ENCODE assay signal across 17 mouse cellular contexts in genomic region chr8:122228792-122229575, GRCm38 (mm10). TPM values are rescaled to one million over a fixed set of nuclear protein-coding genes. Genes with fewer than 3 reads are reported as not detected.
DNase-seq lines count a peak whose midpoint lies in the region; ATAC-seq lines count a peak whose summit lies in the region.
"Had no signal": no experiment of that assay in that cellular context is flagged by ENCODE, and none has a peak within 500 bp of the region (broad histone marks: within the 10 kb centered on the region; RNA-seq: fewer than 3 reads in every experiment).

No protein-coding gene starts in this region.

- H3K4me1 ChIP-seq in embryonic facial prominence, embryonic 11.5 days (ENCODE audit: control insufficient read depth, insufficient read depth, low read length), result peaks cover 2% of the 10 kb centered on the region; the same call in 1 of the 2 replicates
- H3K4me1 ChIP-seq in embryonic facial prominence, embryonic 10.5 days, result peaks cover 58% of the 10 kb centered on the region
- no peaks in the 10 kb centered on the region for H3K4me1 ChIP-seq in neural tube, embryonic 14.5 days (ENCODE audit: control insufficient read depth, insufficient read depth, low read length)

- H3K27me3 ChIP-seq in embryonic facial prominence, embryonic 11.5 days (ENCODE audit: control insufficient read depth, insufficient read depth, low read length), result peaks cover 24% of the 10 kb centered on the region
- H3K27me3 ChIP-seq in embryonic facial prominence, embryonic 10.5 days (replicated peaks; ENCODE audit: low read depth, poor library complexity, severe bottlenecking), result peaks cover 82% of the 10 kb centered on the region
- H3K27me3 ChIP-seq in neural tube, embryonic 14.5 days (ENCODE audit: control insufficient read depth, insufficient read depth, low read length), result peaks cover 20% of the 10 kb centered on the region

- H3K4me2 ChIP-seq in embryonic facial prominence, embryonic 11.5 days (ENCODE audit: low read depth, low read length), result no peak overlapping the region
- H3K4me2 ChIP-seq in neural tube, embryonic 14.5 days (ENCODE audit: low read depth, low read length), result 0 out of 2 replicates have a peak overlapping the region, but pooled peaks have one; percentile 89

- no peak overlapping the region for H3K9ac ChIP-seq in embryonic facial prominence, embryonic 11.5 days (replicated peaks; ENCODE audit: low read length)
- no peak overlapping the region for H3K9ac ChIP-seq in neural tube, embryonic 14.5 days (replicated peaks; ENCODE audit: low read depth, low read length)

- no peaks in the 10 kb centered on the region for H3K36me3 ChIP-seq in embryonic facial prominence, embryonic 11.5 days (replicated peaks; ENCODE audit: control insufficient read depth, insufficient read depth, low read depth, low read length)
- H3K36me3 ChIP-seq in embryonic facial prominence, embryonic 10.5 days (replicated peaks), result no peaks in the 10 kb centered on the region
- H3K36me3 ChIP-seq in neural tube, embryonic 14.5 days (ENCODE audit: control insufficient read depth, insufficient read depth, low read length), result no peaks in the 10 kb centered on the region
- H3K36me3 ChIP-seq: forebrain, embryonic 15.5 days; heart, embryonic 13.5 days; kidney, embryonic 15.5 days; midbrain, embryonic 10.5 days; neural tube, embryonic 12.5 days had no signal

- DNase-seq in embryonic facial prominence, embryonic 11.5 days (ENCODE audit: low spot score), result peak; percentile 16
- DNase-seq in embryonic facial prominence, embryonic 10.5 days (ENCODE audit: low spot score), result no peak
- DNase-seq in neural tube, embryonic 10.5 days (ENCODE audit: extremely low spot score, low spot score), result no peak
- DNase-seq in adrenal gland, postnatal 36 days, result peak; percentile 50
- DNase-seq in kidney, postnatal 36 days, result no peak
- no peak for DNase-seq in lung, postnatal 36 days
- no peak for DNase-seq in lung, adult 18-20 months
- DNase-seq: cerebellum, adult 11-12 months; thymus, postnatal 14 days had no signal

- 39% methylated on average over 11 of the region's 11 CpGs for WGBS in embryonic facial prominence, embryonic 11.5 days
- 37% methylated on average over 11 of the region's 11 CpGs for WGBS in embryonic facial prominence, embryonic 10.5 days
- 44% methylated on average over 11 of the region's 11 CpGs for WGBS in neural tube, embryonic 14.5 days

- no peak overlapping the region for H3K4me3 ChIP-seq in embryonic facial prominence, embryonic 11.5 days (ENCODE audit: low read depth, low read length)
- no peak overlapping the region for H3K4me3 ChIP-seq in embryonic facial prominence, embryonic 10.5 days
- H3K4me3 ChIP-seq in neural tube, embryonic 14.5 days (ENCODE audit: low read depth, low read length), result no peak overlapping the region
- H3K4me3 ChIP-seq: erythroblast, embryonic 14.5 days had no signal

- ATAC-seq in embryonic facial prominence, embryonic 11.5 days (replicated peaks; ENCODE audit: insufficient number of reproducible peaks, low FRiP score, low TSS enrichment, low read depth), result no peak
- ATAC-seq in neural tube, embryonic 14.5 days (ENCODE audit: low read depth), result no peak
- ATAC-seq: forebrain, embryonic 15.5 days; intestine, postnatal 0 days had no signal

- H3K27ac ChIP-seq in embryonic facial prominence, embryonic 11.5 days (replicated peaks; ENCODE audit: low read depth, low read length), result no peak overlapping the region
- no peak overlapping the region for H3K27ac ChIP-seq in embryonic facial prominence, embryonic 10.5 days (replicated peaks)
- no peak overlapping the region for H3K27ac ChIP-seq in neural tube, embryonic 14.5 days (ENCODE audit: low read depth, low read length)
- H3K27ac ChIP-seq: forebrain, embryonic 15.5 days; heart, embryonic 13.5 days; kidney, embryonic 15.5 days; midbrain, embryonic 10.5 days; neural tube, embryonic 12.5 days had no signal

- no peaks in the 10 kb centered on the region for H3K9me3 ChIP-seq in embryonic facial prominence, embryonic 11.5 days (replicated peaks; ENCODE audit: control insufficient read depth, low read length)
- no peaks in the 10 kb centered on the region for H3K9me3 ChIP-seq in embryonic facial prominence, embryonic 10.5 days
- no peaks in the 10 kb centered on the region for H3K9me3 ChIP-seq in neural tube, embryonic 14.5 days (ENCODE audit: control insufficient read depth, low read length)
- H3K9me3 ChIP-seq: forebrain, embryonic 15.5 days; heart, embryonic 13.5 days; kidney, embryonic 15.5 days; midbrain, embryonic 10.5 days; neural tube, embryonic 12.5 days had no signal

RNA-seq across cellular contexts. Expression of gene Zfpm1, which starts 53.0 kb away (rescaled TPM):
- 1.5 and 1.8 TPM in 2 replicates for polyA plus RNA-seq in embryonic facial prominence, embryonic 11.5 days (2014; fragmentation: Nextera tagmentation; extraction: Ambion mirVana)
- polyA plus RNA-seq in embryonic facial prominence, embryonic 10.5 days (2016; fragmentation: Nextera tagmentation; extraction: Ambion mirVana), result 1.5 and 2.0 TPM in 2 replicates
- polyA plus RNA-seq in neural tube, embryonic 14.5 days (2014; fragmentation: Nextera tagmentation; extraction: Ambion mirVana), result 1.2 and 1.4 TPM in 2 replicates
- 10 to 100 TPM; 14.0 to 15.5 TPM for total RNA-seq in adrenal gland, postnatal 36 days (2021)

Comparison
In these comparisons a context has a peak if more than half of its experiments do, and no peak if none do; other contexts are left out.
1. DNase-seq: peak in embryonic facial prominence, embryonic 11.5 days (single experiment) and adrenal gland, postnatal 36 days (2 of 2); none in embryonic facial prominence, embryonic 10.5 days (single experiment), neural tube, embryonic 10.5 days (single experiment), kidney, postnatal 36 days (0 of 2), lung, postnatal 36 days (single experiment) and lung, adult 18-20 months (0 of 2).